Mouse (Mus musculus) layer of hippocampus, postnatal 36 days (tissue): Measurements from ENCODE around the gene Grin2c. TPM values are rescaled to one million over a fixed set of nuclear protein-coding genes. Genes with fewer than 3 reads are reported as not detected.

Experiments used
- DNase-seq, 2 experiments: peaks; one replicate each; pipeline ENCODE4 v3.0.0; 2022
- total RNA-seq, 2 experiments: library from RNA; stranded (reverse); gene quantifications; 2 replicates each; pipeline ENCODE4 v1.2.3; 2021

Gene Grin2c
- total RNA-seq: 10 to 100 TPM; 43.5 to 50.9 TPM

DNA sequence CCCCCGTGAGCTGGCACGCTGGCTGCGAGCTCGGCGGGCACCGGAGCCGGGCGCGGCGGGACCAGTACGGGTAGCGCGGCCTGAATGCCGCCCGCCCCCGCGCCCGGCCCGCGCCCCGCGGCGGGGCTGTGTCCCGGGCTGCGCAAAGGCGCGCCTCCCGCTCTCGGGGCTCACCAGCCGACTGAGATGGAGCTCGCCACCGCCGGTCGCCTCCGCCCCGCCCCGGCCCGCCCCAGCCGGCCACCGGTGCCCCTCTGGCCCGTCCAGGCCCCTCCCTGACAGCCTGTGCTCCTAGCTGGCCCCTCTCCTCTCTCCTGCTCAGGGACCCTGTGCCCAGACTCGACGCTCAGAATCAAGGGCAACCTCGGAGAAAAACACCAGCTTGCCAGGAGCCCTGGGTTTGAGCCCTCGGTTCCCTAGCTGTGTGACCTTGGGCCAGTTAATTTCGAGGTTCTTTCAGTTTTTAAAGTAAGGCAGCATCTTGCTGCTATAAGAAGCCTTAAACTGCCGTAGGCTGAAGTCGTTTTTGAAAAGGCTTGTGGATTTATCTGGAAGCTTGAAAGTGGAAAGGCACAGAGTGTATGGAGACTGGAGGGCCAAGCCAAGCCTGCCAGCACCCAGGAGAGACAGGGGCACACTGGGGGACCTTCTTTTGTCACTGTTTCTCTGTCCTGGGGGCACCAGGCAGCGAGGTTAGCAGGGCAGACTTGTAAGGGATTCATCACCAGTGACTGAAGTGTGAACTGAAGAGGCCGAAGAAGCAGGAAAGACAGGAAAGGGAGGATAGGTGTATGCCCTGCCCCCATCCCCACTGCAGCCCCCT, at the start of gene Grin2c:
Grin2c (minus strand) TSS at position 183 of the 823 bp plus-strand sequence.
- DNase-seq: no peak

GRCm38 (mm10) chr11:115314249-115314648, 47.2 kb upstream of the Grin2c start:
- no peak for DNase-seq

- DNase-seq: no peak
Observed at GRCm38 (mm10) chr11:115308781-115309180, 41.7 kb upstream of the Grin2c start.

DNA sequence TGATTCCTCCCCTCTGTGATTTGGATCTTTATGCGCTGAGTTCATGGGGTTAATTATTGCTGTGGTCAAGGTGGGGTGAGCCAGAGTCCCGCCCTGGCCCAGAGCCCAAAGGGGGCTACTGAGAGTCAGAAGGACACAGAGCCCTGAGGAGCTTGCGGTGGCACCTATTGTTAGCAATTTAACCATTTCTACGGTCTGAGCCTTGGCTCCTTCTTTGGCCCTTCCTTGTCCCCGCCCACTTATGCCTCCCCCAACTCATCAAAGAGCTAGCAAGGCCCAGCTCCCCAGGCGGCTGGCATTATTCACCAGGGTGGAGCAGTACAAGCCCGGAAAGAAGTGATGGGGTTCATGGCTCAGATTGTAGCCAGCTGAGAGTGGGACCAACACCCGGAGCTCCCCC, 39.8 kb upstream of the Grin2c start, which contains the start of gene Otop2:
Otop2 (plus strand) TSS at position 301 of the 400 bp plus-strand sequence.
- no peak for DNase-seq

GRCm38 (mm10) chr11:115303167-115303566, 36.1 kb upstream of the Grin2c start:
- DNase-seq: no peak

GRCm38 (mm10) chr11:115301351-115301750, 34.3 kb upstream of the Grin2c start:
- DNase-seq: no peak

GRCm38 (mm10) chr11:115300745-115301144, 33.7 kb upstream of the Grin2c start:
- DNase-seq: no peak

- no peak for DNase-seq
Observed at GRCm38 (mm10) chr11:115298160-115298559, 31.1 kb upstream of the Grin2c start.

GRCm38 (mm10) chr11:115297214-115297826, 30.3 kb upstream of the Grin2c start, which contains the start of gene Fads6:
Gene Fads6 (minus strand): TSS chr11:115297663.
- peak; percentile 69 to 76 for DNase-seq

DNA sequence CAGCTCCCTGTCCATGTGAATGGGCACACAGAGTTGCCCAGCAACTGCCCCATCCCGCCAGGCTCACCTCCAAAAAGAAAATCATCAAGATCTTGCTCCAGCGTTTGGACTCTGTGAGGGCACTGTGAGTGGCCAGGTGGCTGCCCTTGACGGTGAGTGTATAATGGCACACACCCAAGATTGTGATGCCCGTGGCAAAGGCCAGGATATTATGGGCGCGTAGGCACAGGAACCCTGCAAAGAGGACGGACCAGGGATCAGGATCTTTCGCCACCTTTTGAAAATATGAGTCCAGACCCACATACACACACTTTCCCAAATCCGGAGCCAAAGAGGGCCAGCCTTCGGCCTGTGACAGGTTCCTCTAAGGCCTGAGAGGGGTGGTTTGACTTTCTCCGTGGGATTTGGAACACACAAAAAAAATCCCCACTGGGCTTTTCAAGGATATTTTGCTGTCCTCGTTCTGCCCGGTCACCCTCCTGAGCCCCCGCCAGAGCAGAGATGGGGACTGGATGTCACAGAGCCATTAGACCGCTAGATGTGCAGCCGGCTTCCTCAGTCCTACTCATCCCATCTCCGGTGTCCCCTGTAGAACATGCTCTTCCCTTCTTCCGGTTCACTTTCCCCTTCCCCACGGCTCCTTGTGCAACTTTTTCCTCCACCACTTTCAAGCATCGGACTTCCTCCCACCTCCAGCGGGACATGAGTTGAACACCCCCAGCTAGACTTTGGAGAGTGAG, 29.6 kb upstream of the Grin2c start:
- DNase-seq: no peak

GRCm38 (mm10) chr11:115295939-115296338, 28.9 kb upstream of the Grin2c start:
- no peak for DNase-seq

- no peak for DNase-seq
Observed at GRCm38 (mm10) chr11:115292631-115293375, 25.8 kb upstream of the Grin2c start.

DNA sequence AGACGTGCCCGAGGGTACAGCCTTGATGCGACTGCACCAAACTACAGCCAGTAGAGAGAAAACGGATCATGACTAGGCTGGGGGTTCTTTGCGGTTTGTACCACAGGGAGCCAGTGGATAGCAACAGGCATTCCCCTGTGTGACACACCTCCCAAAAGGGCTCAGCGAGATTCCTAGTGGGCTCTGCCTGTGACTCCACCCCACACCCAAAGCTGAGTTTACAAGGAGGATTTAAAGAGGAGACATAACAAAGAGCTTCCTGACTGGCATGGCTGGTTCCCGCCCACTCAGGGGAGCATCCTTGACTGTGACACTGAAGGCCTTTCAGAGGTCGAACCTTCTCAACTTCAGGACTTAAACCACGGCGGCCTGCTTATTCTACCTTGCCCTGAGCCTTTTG, 24.5 kb upstream of the Grin2c start:
- DNase-seq: no peak

DNA sequence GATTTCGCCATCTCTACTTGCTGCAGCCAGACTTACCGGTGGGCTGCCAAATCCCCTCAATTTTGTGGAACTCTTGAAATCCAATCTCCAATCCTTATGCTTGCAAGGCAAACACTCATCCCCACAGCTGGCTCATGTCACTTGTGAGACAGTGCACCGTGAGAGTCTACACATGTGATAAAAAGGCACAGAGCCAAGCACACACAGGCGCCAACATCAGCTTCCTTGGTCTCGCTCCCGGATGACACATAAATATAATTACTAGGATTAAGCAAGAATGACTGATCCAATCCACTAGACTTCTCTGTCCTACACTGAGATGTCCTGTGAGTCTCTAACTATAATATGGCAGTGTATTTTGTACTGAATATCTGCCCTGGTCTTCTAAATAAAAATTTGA, 23.9 kb upstream of the Grin2c start:
- no peak for DNase-seq

DNA sequence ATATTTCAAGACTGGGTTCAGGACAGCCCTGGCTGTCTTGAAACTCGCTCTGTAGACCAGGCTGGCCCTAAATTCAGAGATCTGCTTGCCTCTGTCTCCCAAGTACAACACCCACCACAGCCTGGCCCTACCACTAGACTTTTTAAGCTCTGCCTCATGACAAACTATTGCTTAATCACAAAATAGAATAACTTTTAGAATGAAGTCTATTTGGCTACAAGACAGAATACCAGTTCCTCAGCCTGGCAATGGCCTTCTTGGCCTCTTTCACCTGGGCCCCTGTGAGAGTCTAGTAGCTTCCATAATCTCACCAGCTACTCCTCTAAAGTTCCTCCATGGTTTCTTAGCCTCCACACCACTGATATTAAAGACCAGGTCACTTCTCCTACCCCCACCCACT, 23.3 kb upstream of the Grin2c start:
- DNase-seq: no peak

- no peak for DNase-seq
Observed at GRCm38 (mm10) chr11:115289885-115290284, 22.8 kb upstream of the Grin2c start.

GRCm38 (mm10) chr11:115288305-115288704, 21.3 kb upstream of the Grin2c start:
- DNase-seq: no peak

GRCm38 (mm10) chr11:115287386-115287785, 20.3 kb upstream of the Grin2c start:
- no peak for DNase-seq

DNA sequence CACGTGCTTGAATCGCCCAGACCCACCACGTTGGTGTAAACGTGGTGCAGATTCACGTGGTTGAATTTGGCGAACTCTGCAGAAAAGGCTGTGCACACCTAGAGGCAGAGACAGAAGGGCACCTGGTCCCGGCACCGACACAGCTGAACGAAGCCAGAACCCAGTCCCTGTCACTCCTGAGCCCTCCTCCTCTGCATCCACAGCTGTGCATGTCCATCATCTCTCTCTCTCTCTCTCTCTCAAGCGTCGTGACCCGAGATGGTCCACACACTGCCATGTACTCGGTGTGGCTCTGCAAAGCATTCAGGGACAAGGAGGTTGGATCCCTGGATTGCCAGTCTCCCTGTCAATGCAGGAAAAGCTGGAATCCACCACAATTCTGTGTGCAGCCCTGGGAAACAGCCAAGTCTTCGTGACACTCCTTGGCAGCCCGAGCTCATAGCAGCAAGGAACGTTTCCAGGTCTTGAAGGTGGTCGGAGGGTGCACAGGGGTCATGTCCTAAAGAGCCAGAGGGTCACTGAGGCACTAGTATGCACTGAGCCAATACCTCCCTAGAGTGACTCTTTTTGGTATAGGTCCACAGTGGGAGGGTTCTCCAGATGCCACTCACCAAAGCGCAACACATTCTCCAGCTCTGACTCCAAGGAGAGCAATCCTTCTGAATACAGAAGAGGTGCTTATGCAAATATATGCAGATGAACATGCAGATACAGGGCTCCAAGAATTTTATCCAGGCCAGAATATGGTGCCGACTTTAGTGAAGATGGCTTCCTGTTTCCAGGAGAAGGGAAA, 19.4 kb upstream of the Grin2c start:
- no peak for DNase-seq

GRCm38 (mm10) chr11:115285282-115285681, 18.2 kb upstream of the Grin2c start:
- DNase-seq: no peak

DNA sequence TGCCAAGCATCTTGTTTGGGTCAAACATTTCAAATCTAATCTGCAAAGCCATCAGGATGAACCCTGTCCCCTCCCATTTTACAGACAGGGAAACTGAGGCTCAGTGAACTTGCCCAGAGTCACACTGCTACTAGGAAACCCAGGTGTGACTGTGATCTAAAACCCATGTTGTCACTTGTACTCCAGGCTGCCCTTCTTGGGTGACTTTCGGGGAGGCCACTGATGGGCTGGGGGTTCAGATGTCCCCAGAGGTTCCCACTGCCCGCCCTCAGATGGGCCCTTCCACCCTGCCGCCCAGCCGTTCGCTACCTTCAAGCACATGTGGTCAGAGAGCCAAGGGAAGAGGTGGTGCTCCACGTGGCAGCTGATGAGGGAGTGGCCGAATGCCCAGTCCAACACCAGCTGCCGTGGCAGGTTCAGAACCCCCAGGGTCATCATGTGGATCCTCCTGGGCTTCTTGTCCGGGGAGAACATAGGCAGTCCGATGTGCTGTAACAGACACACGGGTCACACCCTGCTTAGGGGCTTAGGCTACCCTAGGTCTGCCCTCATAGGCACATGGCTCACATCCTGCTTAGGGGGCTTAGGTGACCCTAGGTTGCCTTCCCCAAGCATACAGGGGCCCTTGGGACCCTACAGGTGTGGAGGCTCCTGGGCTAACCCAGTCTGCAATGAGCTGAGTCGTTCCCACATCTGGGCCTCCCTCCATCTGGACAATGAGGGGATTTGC, 17.0 kb upstream of the Grin2c start:
- DNase-seq: no peak
